Mouse (Mus musculus) cerebral cortex, adult 2 months (tissue): ENCODE data around the gene Ninj2.

Experiments
- WGBS: fragments of 180-500 bp; shearing (Covaris S2); methylation state at CpG from one replicate; pipeline ENCODE4 v1.1.7; 2018; 5-methylcytosine and 5-hydroxymethylcytosine counted together

Gene Ninj2

GRCm38 (mm10) chr6:120093100-120093499 is at the start of gene Ninj2:
Gene Ninj2, plus strand, starts transcription at chr6:120093350.
- 69% methylated on average over 11 of the region's 11 CpGs for WGBS

- WGBS, result 64% methylated on average over 4 of the region's 4 CpGs
Measured at GRCm38 (mm10) chr6:120045406-120045805, 47.7 kb upstream of the Ninj2 start.

- 71% methylated on average over 7 of the region's 7 CpGs for WGBS
Measured at GRCm38 (mm10) chr6:120047705-120048292, 45.4 kb upstream of the Ninj2 start.

- 92% methylated on average over 6 of the region's 6 CpGs for WGBS
Measured at GRCm38 (mm10) chr6:120054412-120054811, 38.7 kb upstream of the Ninj2 start.

- WGBS, result 84% methylated on average over 2 of the region's 2 CpGs
Measured at GRCm38 (mm10) chr6:120055666-120056540, 37.2 kb upstream of the Ninj2 start.

GRCm38 (mm10) chr6:120062934-120063333 is 30.2 kb upstream of the Ninj2 start:
- WGBS, result 68% methylated on average over 5 of the region's 5 CpGs

- 63% methylated on average over 2 of the region's 2 CpGs for whole genome bisulfite sequencing
Measured at GRCm38 (mm10) chr6:120064627-120065026, 28.5 kb upstream of the Ninj2 start.

GRCm38 (mm10) chr6:120065552-120066177 is 27.5 kb upstream of the Ninj2 start:
- WGBS, result 75% methylated on average over 6 of the region's 6 CpGs

- 88% methylated on average over 3 of the region's 3 CpGs for WGBS
Measured at GRCm38 (mm10) chr6:120069546-120069945, 23.6 kb upstream of the Ninj2 start.

GRCm38 (mm10) chr6:120072630-120073029 is 20.5 kb upstream of the Ninj2 start:
- WGBS, result 90% methylated on average over 2 of the region's 2 CpGs

GRCm38 (mm10) chr6:120076619-120077450 is 16.3 kb upstream of the Ninj2 start:
- 87% methylated on average over 6 of the region's 6 CpGs for WGBS

- 87% methylated on average over 10 of the region's 10 CpGs for WGBS
Measured at GRCm38 (mm10) chr6:120079547-120079946, 13.6 kb upstream of the Ninj2 start.

- 84% methylated on average over 4 of the region's 4 CpGs for WGBS
Measured at GRCm38 (mm10) chr6:120081516-120081915, 11.6 kb upstream of the Ninj2 start.

- WGBS, result 93% methylated on average over 6 of the region's 6 CpGs
Measured at GRCm38 (mm10) chr6:120082251-120082950, 10.7 kb upstream of the Ninj2 start.

- 85% methylated on average over 8 of the region's 8 CpGs for WGBS
Measured at GRCm38 (mm10) chr6:120082951-120083411, 10.2 kb upstream of the Ninj2 start.

- 84% methylated on average over 6 of the region's 6 CpGs for WGBS
Measured at GRCm38 (mm10) chr6:120083442-120083841, 9.7 kb upstream of the Ninj2 start.

GRCm38 (mm10) chr6:120084983-120085382 is 8.2 kb upstream of the Ninj2 start:
- WGBS, result 88% methylated on average over 2 of the region's 2 CpGs

- 97% methylated on average over 3 of the region's 3 CpGs for WGBS
Measured at GRCm38 (mm10) chr6:120085832-120086231, 7.3 kb upstream of the Ninj2 start.

- WGBS, result 98% methylated on average over 8 of the region's 8 CpGs
Measured at GRCm38 (mm10) chr6:120087041-120087440, 6.1 kb upstream of the Ninj2 start.

- WGBS, result 81% methylated on average over 15 of the region's 15 CpGs
Measured at GRCm38 (mm10) chr6:120090712-120091248, 2.4 kb upstream of the Ninj2 start.

- 65% methylated on average over 4 of the region's 4 CpGs for WGBS
Measured at GRCm38 (mm10) chr6:120091956-120092355, 1.2 kb upstream of the Ninj2 start.
